Mouse (Mus musculus): Measurements from ENCODE around the gene Gm28845. TPM values are rescaled to one million over a fixed set of nuclear protein-coding genes. Genes with fewer than 3 reads are reported as not detected.

Gm28845 gene
- not detected in 2 replicates for polyA plus RNA-seq (2015; fragmentation: Nextera tagmentation; extraction: Ambion mirVana)

- H3K4me1 ChIP-seq (replicated peaks): 0 out of 2 replicates have a peak, but pooled peaks cover 2% of the 10 kb centered on the region
- no peak within 1 kb of the TSS for H3K4me2 ChIP-seq
- no peak within 1 kb of the TSS for H3K9ac ChIP-seq
- no peaks in the 10 kb centered on the region for H3K27me3 ChIP-seq
- no peak for ATAC-seq (ENCODE audit: low read depth)
- no peak within 1 kb of the TSS for H3K4me3 ChIP-seq
- no peaks in the 10 kb centered on the region for H3K9me3 ChIP-seq
- H3K27ac ChIP-seq (replicated peaks): no peak within 1 kb of the TSS
- H3K36me3 ChIP-seq: no peaks in the 10 kb centered on the region
- WGBS: 92% methylated on average over 1 of the region's 1 CpGs
These were observed at the start of gene Gm28845 for GRCm38 (mm10) chr1:65119438-65119837. TSS of gene Gm28845 (minus strand) at chr1:65119558.

- Histone ChIP-seq H3K27ac (replicated peaks) (no peak overlapping the region), H3K27me3 (no peaks in the 10 kb centered on the region), H3K4me2 (no peak overlapping the region), H3K36me3 (peaks cover 96% of the 10 kb centered on the region), H3K4me3 (no peak overlapping the region), H3K4me1 (replicated peaks) (peaks cover 5% of the 10 kb centered on the region), H3K9ac (no peak overlapping the region), H3K9me3 (no peaks in the 10 kb centered on the region)
- WGBS: 82% methylated on average over 1 of the region's 1 CpGs
- ATAC-seq (ENCODE audit: low read depth): no peak
These were observed 48.1 kb upstream of the Gm28845 start for GRCm38 (mm10) chr1:65167496-65167895.

GRCm38 (mm10) chr1:65162210-65162609 lies 42.9 kb upstream of the Gm28845 start:
- H3K36me3 ChIP-seq: peaks cover 92% of the 10 kb centered on the region
- no peak overlapping the region for H3K9ac ChIP-seq
- no peak overlapping the region for H3K27ac ChIP-seq (replicated peaks)
- no peak overlapping the region for H3K4me2 ChIP-seq
- H3K9me3 ChIP-seq: no peaks in the 10 kb centered on the region
- no peaks in the 10 kb centered on the region for H3K27me3 ChIP-seq
- H3K4me1 ChIP-seq (replicated peaks): no peaks in the 10 kb centered on the region
- ATAC-seq (ENCODE audit: low read depth): no peak
- 97% methylated on average over 1 of the region's 1 CpGs for WGBS
- no peak overlapping the region for H3K4me3 ChIP-seq

- H3K27ac ChIP-seq (replicated peaks): no peak overlapping the region
- no peak overlapping the region for H3K9ac ChIP-seq
- no peak for ATAC-seq (ENCODE audit: low read depth)
- 94% methylated on average over 5 of the region's 5 CpGs for WGBS
- H3K4me1 ChIP-seq (replicated peaks): no peaks in the 10 kb centered on the region
- no peaks in the 10 kb centered on the region for H3K27me3 ChIP-seq
- H3K9me3 ChIP-seq: no peaks in the 10 kb centered on the region
- H3K4me2 ChIP-seq: no peak overlapping the region
- no peak overlapping the region for H3K4me3 ChIP-seq
- peaks cover 41% of the 10 kb centered on the region for H3K36me3 ChIP-seq
These were observed 36.8 kb upstream of the Gm28845 start for GRCm38 (mm10) chr1:65156111-65156510.

GRCm38 (mm10) chr1:65154814-65155213 lies 35.5 kb upstream of the Gm28845 start:
- H3K27ac ChIP-seq (replicated peaks): no peak overlapping the region
- H3K9ac ChIP-seq: no peak overlapping the region

GRCm38 (mm10) chr1:65147971-65148370 lies 28.6 kb upstream of the Gm28845 start:
- no peaks in the 10 kb centered on the region for H3K27me3 ChIP-seq
- H3K9me3 ChIP-seq: no peaks in the 10 kb centered on the region
- 78% methylated on average over 3 of the region's 3 CpGs for WGBS
- H3K4me3 ChIP-seq: no peak overlapping the region
- no peak overlapping the region for H3K9ac ChIP-seq
- no peaks in the 10 kb centered on the region for H3K4me1 ChIP-seq (replicated peaks)
- no peak for ATAC-seq (ENCODE audit: low read depth)
- no peak overlapping the region for H3K4me2 ChIP-seq
- H3K36me3 ChIP-seq: no peaks in the 10 kb centered on the region
- H3K27ac ChIP-seq (replicated peaks): no peak overlapping the region

More at GRCm38 (mm10) chr1:65154814-65155213, 35.5 kb upstream of the Gm28845 start:
- Histone ChIP-seq H3K27me3 (no peaks in the 10 kb centered on the region), H3K4me2 (no peak overlapping the region), H3K4me1 (replicated peaks) (no peaks in the 10 kb centered on the region), H3K4me3 (no peak overlapping the region), H3K9me3 (no peaks in the 10 kb centered on the region), H3K36me3 (peaks cover 28% of the 10 kb centered on the region)
- ATAC-seq (ENCODE audit: low read depth): no peak

GRCm38 (mm10) chr1:65147326-65147725 lies 28.0 kb upstream of the Gm28845 start:
- no peak overlapping the region for H3K27ac ChIP-seq (replicated peaks)

GRCm38 (mm10) chr1:65146601-65147000 lies 27.2 kb upstream of the Gm28845 start:
- no peak for ATAC-seq (ENCODE audit: low read depth)
- Histone ChIP-seq H3K27me3 (no peaks in the 10 kb centered on the region), H3K9ac (no peak overlapping the region), H3K4me2 (no peak overlapping the region), H3K4me1 (replicated peaks) (no peaks in the 10 kb centered on the region), H3K9me3 (no peaks in the 10 kb centered on the region; the same call in 1 of the 2 replicates), H3K36me3 (no peaks in the 10 kb centered on the region), H3K4me3 (no peak overlapping the region), H3K27ac (replicated peaks) (no peak overlapping the region)
- 68% methylated on average over 2 of the region's 2 CpGs for WGBS

More at GRCm38 (mm10) chr1:65147326-65147725, 28.0 kb upstream of the Gm28845 start:
- ATAC-seq (ENCODE audit: low read depth): no peak
- 95% methylated on average over 5 of the region's 5 CpGs for WGBS
- Histone ChIP-seq H3K36me3 (no peaks in the 10 kb centered on the region), H3K9ac (no peak overlapping the region), H3K27me3 (no peaks in the 10 kb centered on the region), H3K4me3 (no peak overlapping the region), H3K9me3 (no peaks in the 10 kb centered on the region), H3K4me1 (replicated peaks) (no peaks in the 10 kb centered on the region), H3K4me2 (no peak overlapping the region)

- H3K36me3 ChIP-seq: no peaks in the 10 kb centered on the region
- H3K9me3 ChIP-seq: no peaks in the 10 kb centered on the region; the same call in 1 of the 2 replicates
- H3K4me1 ChIP-seq (replicated peaks): no peaks in the 10 kb centered on the region
- H3K27ac ChIP-seq (replicated peaks): no peak overlapping the region
- 92% methylated on average over 2 of the region's 2 CpGs for WGBS
- H3K9ac ChIP-seq: no peak overlapping the region
- no peak overlapping the region for H3K4me2 ChIP-seq
- H3K4me3 ChIP-seq: no peak overlapping the region
- H3K27me3 ChIP-seq: no peaks in the 10 kb centered on the region
- no peak for ATAC-seq (ENCODE audit: low read depth)
These were observed 25.4 kb upstream of the Gm28845 start for GRCm38 (mm10) chr1:65144783-65145182.

GRCm38 (mm10) chr1:65137560-65137959 lies 18.2 kb upstream of the Gm28845 start:
- Histone ChIP-seq H3K4me1 (replicated peaks) (no peaks in the 10 kb centered on the region), H3K27me3 (no peaks in the 10 kb centered on the region), H3K4me2 (no peak overlapping the region), H3K27ac (replicated peaks) (no peak overlapping the region), H3K9me3 (no peaks in the 10 kb centered on the region; the same call in 1 of the 2 replicates), H3K36me3 (no peaks in the 10 kb centered on the region), H3K9ac (no peak overlapping the region), H3K4me3 (no peak overlapping the region)
- WGBS: 87% methylated on average over 6 of the region's 6 CpGs
- ATAC-seq (ENCODE audit: low read depth): no peak

GRCm38 (mm10) chr1:65132833-65133232 lies 13.5 kb upstream of the Gm28845 start:
- Histone ChIP-seq H3K9ac (no peak overlapping the region), H3K4me1 (replicated peaks) (no peaks in the 10 kb centered on the region), H3K4me3 (no peak overlapping the region), H3K36me3 (no peaks in the 10 kb centered on the region), H3K9me3 (no peaks in the 10 kb centered on the region), H3K27me3 (no peaks in the 10 kb centered on the region), H3K4me2 (no peak overlapping the region), H3K27ac (replicated peaks) (no peak overlapping the region)
- ATAC-seq (ENCODE audit: low read depth): no peak
- 92% methylated on average over 1 of the region's 1 CpGs for WGBS

- no peaks in the 10 kb centered on the region for H3K27me3 ChIP-seq
- H3K36me3 ChIP-seq: no peaks in the 10 kb centered on the region
- no peaks in the 10 kb centered on the region for H3K9me3 ChIP-seq
- H3K4me2 ChIP-seq: no peak overlapping the region
- no peaks in the 10 kb centered on the region for H3K4me1 ChIP-seq (replicated peaks)
- H3K27ac ChIP-seq (replicated peaks): no peak overlapping the region
- no peak overlapping the region for H3K9ac ChIP-seq
- 92% methylated on average over 1 of the region's 1 CpGs for WGBS
- no peak for ATAC-seq (ENCODE audit: low read depth)
- H3K4me3 ChIP-seq: no peak overlapping the region
These were observed 12.3 kb upstream of the Gm28845 start for GRCm38 (mm10) chr1:65131671-65132070.

- no peak overlapping the region for H3K4me2 ChIP-seq
- no peaks in the 10 kb centered on the region for H3K27me3 ChIP-seq
These were observed 10.9 kb upstream of the Gm28845 start for GRCm38 (mm10) chr1:65130226-65130625.

More at GRCm38 (mm10) chr1:65130226-65130625, 10.9 kb upstream of the Gm28845 start:
- H3K4me1 ChIP-seq (replicated peaks): no peaks in the 10 kb centered on the region
- no peak overlapping the region for H3K27ac ChIP-seq (replicated peaks)
- no peak overlapping the region for H3K9ac ChIP-seq
- no peak for ATAC-seq (ENCODE audit: low read depth)
- no peak overlapping the region for H3K4me3 ChIP-seq
- H3K9me3 ChIP-seq: no peaks in the 10 kb centered on the region
- 80% methylated on average over 3 of the region's 3 CpGs for WGBS
- no peaks in the 10 kb centered on the region for H3K36me3 ChIP-seq
